Mouse (Mus musculus) erythroblast, embryonic 14.5 days (primary cell): Measurements from ENCODE around the gene Caskin2. TPM values are rescaled to one million over a fixed set of nuclear protein-coding genes. Genes with fewer than 3 reads are reported as not detected.

Experiments
- H3K27me3 ChIP-seq: 2 replicates; pipeline ENCODE4 v1.6.1; 2012; ENCODE audit warnings: inconsistent platforms; ENCODE audit not compliant: control insufficient read depth
- H3K36me3 ChIP-seq: 2 replicates; pipeline ENCODE4 v1.6.1; 2012; ENCODE audit warnings: mild to moderate bottlenecking, inconsistent platforms; ENCODE audit not compliant: control insufficient read depth
- H3K4me1 ChIP-seq: 2 replicates; pipeline ENCODE4 v1.6.1; 2012; ENCODE audit warnings: inconsistent platforms; ENCODE audit not compliant: control insufficient read depth
- H3K4me3 ChIP-seq: replicated peaks from 2 replicates; pipeline ENCODE3; 2012; ENCODE audit warnings: moderate library complexity, mild to moderate bottlenecking, inconsistent platforms
- H3K9me3 ChIP-seq: 2 replicates; pipeline ENCODE4 v1.6.1; 2012; ENCODE audit warnings: low read length, inconsistent platforms, mixed read lengths; ENCODE audit not compliant: control insufficient read depth
- GATA1 ChIP-seq: IDR thresholded peaks from 2 replicates; pipeline ENCODE4 v1.6.1; 2012; ENCODE audit warnings: low read length, inconsistent platforms, mixed read lengths
- TAL1 ChIP-seq: IDR thresholded peaks from 3 replicates; pipeline ENCODE4 v1.6.1; 2012; ENCODE audit warnings: low read length, inconsistent platforms, mixed read lengths
- polyA plus RNA-seq: library from polyadenylated mRNA; stranded (reverse); fragments of >175 nt; gene quantifications from 2 replicates; pipeline ENCODE4 v1.2.3, GENCODE M21; 2012

Gene Caskin2
- polyA plus RNA-seq, 1 experiment = 10.9 TPM

DNA sequence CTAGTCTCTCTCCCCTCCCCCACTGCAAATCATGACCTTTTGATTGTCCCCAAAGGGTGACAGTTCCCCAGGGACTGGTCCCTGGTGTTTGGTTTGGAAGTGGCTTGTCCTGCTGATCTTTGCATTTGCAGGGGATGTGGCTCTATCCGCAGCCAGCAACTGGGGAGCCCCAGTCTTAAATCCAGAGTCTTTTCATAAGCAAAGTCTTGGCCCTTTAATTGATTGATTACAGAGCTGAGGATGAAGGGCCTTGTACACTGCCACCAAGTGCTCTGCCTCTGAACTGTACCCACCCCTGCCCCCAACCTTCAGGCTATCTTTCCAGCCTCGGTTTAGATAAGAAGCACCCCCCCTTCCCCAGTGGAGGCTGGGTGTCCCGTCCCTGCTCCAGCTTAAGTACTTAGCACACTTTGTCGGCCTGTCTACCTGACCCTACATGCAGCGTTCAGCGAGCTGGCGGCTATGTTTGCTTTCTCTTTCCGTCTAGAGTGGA lies 19.6 kb upstream of the Caskin2 start:
- TF ChIP-seq TAL1 (no peak), GATA1 (no peak)
- Histone ChIP-seq H3K36me3 (peaks cover 22% of the 10 kb centered on the region), H3K4me3 (no peak overlapping the region), H3K9me3 (no peaks in the 10 kb centered on the region), H3K27me3 (no peaks in the 10 kb centered on the region), H3K4me1 (peaks cover 79% of the 10 kb centered on the region)

DNA sequence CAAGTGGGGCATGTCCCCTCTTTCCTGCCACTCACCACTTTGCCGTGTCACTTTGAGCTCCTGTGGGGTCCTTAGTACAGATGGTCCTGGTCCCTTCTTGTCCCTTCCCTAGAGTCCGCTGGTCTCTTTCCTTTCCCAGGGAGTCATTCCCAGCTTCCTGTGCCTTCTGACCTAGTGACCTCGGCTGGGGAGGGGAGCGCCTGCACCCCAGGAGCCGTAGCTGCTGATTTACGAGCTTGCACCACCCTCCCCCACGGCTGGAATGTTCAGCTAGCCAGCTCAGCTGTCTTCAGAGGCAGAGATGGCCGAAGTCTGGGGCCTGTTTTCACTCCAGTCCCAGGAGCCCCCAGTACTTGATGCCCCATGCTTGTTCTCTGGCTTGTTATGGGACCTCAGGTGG lies 19.1 kb upstream of the Caskin2 start:
- Histone ChIP-seq H3K9me3 (no peaks in the 10 kb centered on the region), H3K27me3 (no peaks in the 10 kb centered on the region), H3K4me1 (peaks cover 77% of the 10 kb centered on the region), H3K36me3 (peaks cover 16% of the 10 kb centered on the region), H3K4me3 (no peak overlapping the region)
- TF ChIP-seq GATA1 = no peak
- TF ChIP-seq TAL1 = no peak

DNA sequence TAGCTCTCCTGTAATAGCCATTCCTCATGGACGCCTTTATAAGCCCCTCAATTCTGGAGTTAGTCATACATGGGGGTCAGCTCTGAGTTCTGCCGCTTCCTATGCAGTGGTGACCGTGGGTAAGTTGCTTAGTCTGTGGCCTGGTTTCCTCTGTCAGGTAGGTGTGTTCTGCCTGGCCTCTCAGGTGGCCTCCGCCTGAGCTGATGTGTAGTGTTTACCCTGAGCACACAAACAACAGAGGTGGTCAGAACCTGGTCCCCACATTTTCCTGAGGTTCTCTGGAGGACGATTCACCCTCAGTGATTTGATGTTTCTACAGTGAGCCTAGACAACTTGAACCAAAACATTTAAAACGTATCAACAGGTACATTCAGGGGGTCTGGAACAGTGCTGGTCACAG lies 18.6 kb upstream of the Caskin2 start:
- Histone ChIP-seq H3K27me3 (no peaks in the 10 kb centered on the region), H3K4me3 (no peak overlapping the region)

DNA sequence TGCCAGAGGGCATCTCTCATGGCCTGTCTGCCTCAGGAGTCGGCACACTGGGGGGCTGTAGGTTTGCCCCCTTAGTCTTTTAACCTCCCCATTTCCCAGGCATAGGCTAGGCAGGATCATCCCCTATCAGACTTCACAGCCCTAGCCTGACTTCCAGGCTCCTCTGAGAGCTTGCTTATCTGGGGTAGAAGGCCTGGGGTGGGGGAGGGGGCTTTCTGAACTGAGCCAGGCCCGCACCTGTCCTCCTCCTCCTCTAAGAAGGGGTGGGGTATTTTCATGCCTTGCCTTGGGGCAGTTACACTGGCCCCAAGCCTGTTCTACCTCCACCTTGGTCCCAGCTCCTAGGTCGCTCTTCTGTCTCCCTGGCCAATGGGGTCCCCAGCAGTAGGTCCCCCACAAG lies 18.1 kb upstream of the Caskin2 start:
- H3K36me3 ChIP-seq = peaks cover 15% of the 10 kb centered on the region
- TF ChIP-seq TAL1 = no peak; the same call in 2 of the 3 replicates
- no peak for TF ChIP-seq GATA1

More for the DNA sequence above, 18.6 kb upstream of the Caskin2 start:
- H3K9me3 ChIP-seq = no peaks in the 10 kb centered on the region
- H3K36me3 ChIP-seq = peaks cover 15% of the 10 kb centered on the region
- peaks cover 78% of the 10 kb centered on the region for H3K4me1 ChIP-seq
- TF ChIP-seq TAL1 (no peak), GATA1 (no peak)

DNA sequence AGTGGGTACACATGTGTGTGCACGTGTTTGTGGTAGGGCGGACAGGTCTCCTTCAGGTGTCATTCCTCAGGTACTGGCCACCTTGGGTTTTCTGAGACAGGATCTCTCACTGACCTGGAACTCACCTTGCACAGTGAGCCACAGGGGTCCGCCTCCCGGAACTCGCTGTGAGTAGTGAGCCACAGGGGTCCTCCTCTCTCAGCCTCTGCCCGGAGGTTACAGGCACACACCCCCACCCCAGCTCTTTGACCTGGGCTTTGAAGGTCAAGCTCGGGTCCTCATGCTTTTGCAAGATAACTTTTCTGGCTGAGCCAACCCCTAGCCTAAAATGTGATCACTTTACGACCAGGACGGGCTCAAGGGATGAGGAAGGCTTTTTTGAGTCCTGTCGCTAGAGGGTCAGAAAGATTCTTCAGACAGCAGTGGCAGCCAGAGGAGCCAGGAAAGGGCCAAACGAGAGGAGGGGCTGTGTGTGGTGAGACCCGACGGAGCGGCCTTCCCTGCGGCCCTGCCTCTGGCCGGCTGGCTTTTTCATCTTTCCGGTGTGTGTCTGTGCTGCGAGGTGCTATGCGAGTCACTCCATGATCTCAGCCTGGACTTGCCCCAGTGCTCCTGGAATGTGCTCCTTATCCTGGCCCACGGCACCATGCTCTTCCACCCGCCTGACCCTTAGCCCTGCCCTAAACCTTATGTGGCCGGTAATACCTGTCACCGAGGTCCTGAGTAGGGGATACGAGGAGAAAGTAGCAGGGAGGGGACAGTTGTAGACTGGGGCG lies 17.3 kb upstream of the Caskin2 start:
- peak overlapping the region; percentile 0 for H3K4me3 ChIP-seq
- H3K4me1 ChIP-seq = peaks cover 78% of the 10 kb centered on the region
- no peaks in the 10 kb centered on the region for H3K27me3 ChIP-seq
- peaks cover 7% of the 10 kb centered on the region for H3K36me3 ChIP-seq
- no peaks in the 10 kb centered on the region for H3K9me3 ChIP-seq
- TF ChIP-seq TAL1 (no peak), GATA1 (no peak)

More for the DNA sequence above, 18.1 kb upstream of the Caskin2 start:
- Histone ChIP-seq H3K4me3 (no peak overlapping the region), H3K27me3 (no peaks in the 10 kb centered on the region), H3K9me3 (no peaks in the 10 kb centered on the region), H3K4me1 (peaks cover 80% of the 10 kb centered on the region)

DNA sequence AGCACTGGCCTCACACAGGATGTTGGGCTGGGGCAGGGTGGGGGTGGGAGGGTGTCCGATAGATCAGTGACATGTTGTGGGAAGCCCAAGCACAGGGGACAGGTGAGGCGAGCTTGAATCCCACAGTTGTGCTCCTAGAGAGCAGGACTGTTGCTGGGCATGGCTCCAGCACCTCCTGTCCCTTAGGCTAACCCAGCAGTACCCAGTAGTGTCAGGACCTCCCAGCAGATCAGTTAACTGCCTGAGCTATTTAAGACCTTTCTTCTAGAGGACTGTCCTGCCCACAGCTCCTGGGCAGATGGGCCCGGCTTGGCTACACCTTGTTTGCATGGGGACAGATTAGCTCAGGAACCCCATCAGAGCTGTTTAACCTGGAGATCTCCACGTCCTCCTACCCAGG lies 15.6 kb upstream of the Caskin2 start:
- Histone ChIP-seq H3K4me1 (peaks cover 83% of the 10 kb centered on the region), H3K36me3 (peaks cover 4% of the 10 kb centered on the region), H3K27me3 (no peaks in the 10 kb centered on the region), H3K4me3 (no peak overlapping the region), H3K9me3 (no peaks in the 10 kb centered on the region)
- TF ChIP-seq GATA1 (no peak), TAL1 (no peak)

DNA sequence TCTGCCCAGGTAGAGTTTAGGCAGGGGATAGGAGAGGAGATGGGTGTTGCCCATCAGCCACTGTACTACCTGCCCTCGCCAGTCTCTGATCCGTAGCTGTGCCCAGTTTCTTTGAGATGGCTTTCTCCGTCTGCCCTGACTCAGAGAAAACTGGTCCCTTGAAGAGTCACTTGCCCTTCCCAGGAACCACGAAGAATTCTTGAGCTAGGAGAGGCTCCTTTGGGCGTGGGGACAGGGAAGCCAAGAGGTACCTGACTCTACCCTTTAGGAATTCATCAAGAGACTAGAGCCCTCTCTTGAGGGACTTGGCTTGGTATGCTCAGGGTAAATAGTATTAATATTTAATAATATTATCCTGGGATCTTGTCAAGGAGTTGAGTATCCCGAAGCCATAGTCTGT lies 14.2 kb upstream of the Caskin2 start:
- peaks cover 82% of the 10 kb centered on the region for H3K4me1 ChIP-seq
- no peak overlapping the region for H3K4me3 ChIP-seq
- peaks cover 9% of the 10 kb centered on the region for H3K36me3 ChIP-seq
- H3K9me3 ChIP-seq = no peaks in the 10 kb centered on the region
- TF ChIP-seq GATA1 = no peak
- no peak for TF ChIP-seq TAL1
- no peaks in the 10 kb centered on the region for H3K27me3 ChIP-seq

DNA sequence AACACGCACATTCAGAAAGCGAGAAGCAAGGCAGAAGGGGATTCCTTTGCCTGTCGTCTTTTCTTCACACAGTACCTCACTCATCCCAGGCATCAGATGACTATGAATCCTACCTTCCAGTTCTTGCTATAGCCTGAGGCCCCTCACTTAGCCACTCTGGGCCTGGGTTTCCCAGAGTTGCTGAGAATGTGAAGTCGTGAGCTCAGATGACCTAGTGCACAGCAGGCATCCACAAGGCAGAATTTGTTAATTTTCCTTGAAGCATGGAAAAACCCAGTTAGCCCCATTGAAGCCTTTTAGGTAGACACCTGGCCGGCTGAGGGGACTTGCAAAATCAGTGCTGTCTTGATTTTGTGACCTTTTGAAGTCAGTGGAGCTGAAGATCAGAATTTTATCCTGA lies 13.0 kb upstream of the Caskin2 start:
- Histone ChIP-seq H3K4me3 (no peak overlapping the region), H3K36me3 (peaks cover 19% of the 10 kb centered on the region), H3K27me3 (no peaks in the 10 kb centered on the region), H3K9me3 (no peaks in the 10 kb centered on the region), H3K4me1 (peaks cover 71% of the 10 kb centered on the region)
- TF ChIP-seq TAL1 (no peak), GATA1 (no peak)

DNA sequence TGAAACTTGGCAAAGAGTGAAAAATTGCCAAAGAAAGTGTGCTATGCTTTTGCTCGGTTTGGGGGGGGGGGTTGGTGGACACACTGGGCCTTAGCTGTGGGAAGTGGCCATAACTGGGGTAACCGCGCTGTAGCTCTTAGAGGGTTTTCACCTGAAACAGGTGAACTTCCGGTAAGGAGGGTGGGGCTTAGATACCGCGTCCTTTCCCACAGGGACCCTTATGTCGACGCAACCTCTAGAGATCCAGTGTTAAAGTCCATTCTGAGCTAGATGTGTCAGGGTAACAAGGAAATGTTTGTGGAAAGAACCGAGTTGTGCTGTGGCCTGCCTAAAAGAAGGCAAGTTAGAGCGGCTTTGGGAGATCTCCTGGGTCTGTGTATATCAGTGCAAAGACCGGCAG lies 11.4 kb upstream of the Caskin2 start:
- TF ChIP-seq GATA1 (no peak), TAL1 (no peak)
- H3K4me1 ChIP-seq = peaks cover 61% of the 10 kb centered on the region
- peak overlapping the region; percentile 71 for H3K4me3 ChIP-seq
- H3K36me3 ChIP-seq = peaks cover 34% of the 10 kb centered on the region
- H3K9me3 ChIP-seq = no peaks in the 10 kb centered on the region
- H3K27me3 ChIP-seq = no peaks in the 10 kb centered on the region
